Mouse (Mus musculus): ENCODE measurements at regions not wholly inside any gene's neighbourhood (a gene's known extent, or its start where the extent isn't known, plus 50 kb on each side); places are given as distances from the start of the nearest gene placed in this dataset.
"Not testable (repeated sequence)": the region's sequence is repeated elsewhere in the genome, so short reads cannot be mapped to it uniquely, and the experiment has no call there.

GRCm38 (mm10) chr14:15061966-15062860, 259.0 kb downstream of the Nek10 start:
- no peak for DNase-seq

GRCm38 (mm10) chr14:15062861-15063418, 259.7 kb downstream of the Nek10 start:
- DNase-seq, result no peak

- no peak for DNase-seq
Measured at GRCm38 (mm10) chr14:15064991-15065525, 261.8 kb downstream of the Nek10 start.

GRCm38 (mm10) chr14:15075877-15076276, 272.7 kb downstream of the Nek10 start:
- DNase-seq, result no peak

GRCm38 (mm10) chr14:15082889-15083288, 279.7 kb downstream of the Nek10 start:
- DNase-seq, result no peak

- no peak for DNase-seq
Measured at GRCm38 (mm10) chr14:15083812-15084211, 280.6 kb downstream of the Nek10 start.

GRCm38 (mm10) chr14:15087061-15087460, 283.8 kb downstream of the Nek10 start:
- no peak for DNase-seq

- no peak for DNase-seq
Measured at GRCm38 (mm10) chr14:15096865-15097264, 293.6 kb downstream of the Nek10 start.

GRCm38 (mm10) chr14:15099909-15100308, 296.7 kb downstream of the Nek10 start:
- DNase-seq, result no peak

- DNase-seq, result peak; percentile 5
Measured at GRCm38 (mm10) chr14:15107795-15108321, 304.6 kb downstream of the Nek10 start.

GRCm38 (mm10) chr14:15119745-15120144, 316.5 kb downstream of the Nek10 start:
- no peak for DNase-seq

- no peak for DNase-seq
Measured at GRCm38 (mm10) chr14:15128157-15128556, 310.6 kb downstream of the Lrrc3b start.

- not testable (repeated sequence) for DNase-seq
Measured at GRCm38 (mm10) chr14:15140871-15141270, 297.9 kb downstream of the Lrrc3b start.

- DNase-seq, result no peak
Measured at GRCm38 (mm10) chr14:15142839-15143238, 295.9 kb downstream of the Lrrc3b start.

- no peak for DNase-seq
Measured at GRCm38 (mm10) chr14:15148516-15148915, 290.3 kb downstream of the Lrrc3b start.

Data from right cerebral cortex, postnatal 14 days (tissue).